Mouse (Mus musculus): Measurements from ENCODE around the gene Ifit1bl2. TPM values are rescaled to one million over a fixed set of nuclear protein-coding genes. Genes with fewer than 3 reads are reported as not detected.

The Ifit1bl2 gene
- polyA plus RNA-seq, 1 experiment from 2014 or later, result 7.3 TPM

- WGBS, result 89% methylated on average over 5 of the region's 5 CpGs
- no peak for ATAC-seq
Measured at GRCm38 (mm10) chr19:34573650-34574049, 66.9 kb downstream of the Ifit1bl2 start.

GRCm38 (mm10) chr19:34571080-34571479, 69.5 kb downstream of the Ifit1bl2 start:
- no peaks in the 10 kb centered on the region for H3K9me3 ChIP-seq
- no peaks in the 10 kb centered on the region for H3K27me3 ChIP-seq (replicated peaks)
- ATAC-seq, result no peak
- no peaks in the 10 kb centered on the region for H3K36me3 ChIP-seq
- no peak overlapping the region for H3K4me3 ChIP-seq (replicated peaks)
- WGBS, result 88% methylated on average over 1 of the region's 1 CpGs
- no peak overlapping the region for H3K27ac ChIP-seq
- H3K4me1 ChIP-seq (replicated peaks), result no peaks in the 10 kb centered on the region
- no peak overlapping the region for H3K4me2 ChIP-seq (replicated peaks)
- no peak overlapping the region for H3K9ac ChIP-seq

More at GRCm38 (mm10) chr19:34573650-34574049, 66.9 kb downstream of the Ifit1bl2 start:
- Histone ChIP-seq H3K36me3 (no peaks in the 10 kb centered on the region), H3K27me3 (replicated peaks) (no peaks in the 10 kb centered on the region), H3K9ac (no peak overlapping the region), H3K27ac (no peak overlapping the region), H3K9me3 (no peaks in the 10 kb centered on the region), H3K4me2 (replicated peaks) (no peak overlapping the region), H3K4me1 (replicated peaks) (no peaks in the 10 kb centered on the region), H3K4me3 (replicated peaks) (no peak overlapping the region)

DNA sequence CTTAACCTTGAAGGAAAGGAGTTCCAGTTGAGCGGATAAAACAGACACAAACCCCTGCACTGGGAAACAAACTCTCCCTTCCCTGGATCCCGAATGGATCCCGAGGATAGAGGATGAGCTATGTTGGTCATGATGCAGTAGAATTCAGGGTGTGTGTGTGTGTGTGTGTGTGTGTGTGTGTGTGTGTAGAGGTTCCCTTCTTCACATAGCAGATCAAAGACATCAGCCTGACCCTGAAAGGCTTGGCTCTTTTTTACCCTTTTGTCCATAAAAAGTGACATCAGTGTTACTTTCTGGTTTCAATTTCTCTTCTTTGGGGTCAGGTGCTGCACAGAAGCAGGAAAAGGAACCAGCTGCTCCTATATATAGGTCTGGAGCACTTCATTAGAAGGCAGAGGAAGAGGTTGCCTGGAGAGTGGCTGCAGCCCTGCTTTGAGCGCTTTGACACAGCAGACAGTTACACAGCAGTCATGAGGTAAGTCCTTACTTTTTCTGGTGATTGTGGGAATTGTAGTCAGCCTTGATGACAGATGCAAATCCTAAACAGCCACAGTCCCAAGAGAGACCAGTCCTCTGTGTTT, 70.6 kb downstream of the Ifit1bl2 start:
- no peak for ATAC-seq
- Histone ChIP-seq H3K4me2 (replicated peaks) (no peak overlapping the region), H3K4me3 (replicated peaks) (no peak overlapping the region), H3K27ac (no peak overlapping the region), H3K9ac (no peak overlapping the region), H3K36me3 (no peaks in the 10 kb centered on the region), H3K9me3 (no peaks in the 10 kb centered on the region), H3K27me3 (replicated peaks) (no peaks in the 10 kb centered on the region), H3K4me1 (replicated peaks) (no peaks in the 10 kb centered on the region)
- 61% methylated on average over 4 of the region's 4 CpGs for WGBS

DNA sequence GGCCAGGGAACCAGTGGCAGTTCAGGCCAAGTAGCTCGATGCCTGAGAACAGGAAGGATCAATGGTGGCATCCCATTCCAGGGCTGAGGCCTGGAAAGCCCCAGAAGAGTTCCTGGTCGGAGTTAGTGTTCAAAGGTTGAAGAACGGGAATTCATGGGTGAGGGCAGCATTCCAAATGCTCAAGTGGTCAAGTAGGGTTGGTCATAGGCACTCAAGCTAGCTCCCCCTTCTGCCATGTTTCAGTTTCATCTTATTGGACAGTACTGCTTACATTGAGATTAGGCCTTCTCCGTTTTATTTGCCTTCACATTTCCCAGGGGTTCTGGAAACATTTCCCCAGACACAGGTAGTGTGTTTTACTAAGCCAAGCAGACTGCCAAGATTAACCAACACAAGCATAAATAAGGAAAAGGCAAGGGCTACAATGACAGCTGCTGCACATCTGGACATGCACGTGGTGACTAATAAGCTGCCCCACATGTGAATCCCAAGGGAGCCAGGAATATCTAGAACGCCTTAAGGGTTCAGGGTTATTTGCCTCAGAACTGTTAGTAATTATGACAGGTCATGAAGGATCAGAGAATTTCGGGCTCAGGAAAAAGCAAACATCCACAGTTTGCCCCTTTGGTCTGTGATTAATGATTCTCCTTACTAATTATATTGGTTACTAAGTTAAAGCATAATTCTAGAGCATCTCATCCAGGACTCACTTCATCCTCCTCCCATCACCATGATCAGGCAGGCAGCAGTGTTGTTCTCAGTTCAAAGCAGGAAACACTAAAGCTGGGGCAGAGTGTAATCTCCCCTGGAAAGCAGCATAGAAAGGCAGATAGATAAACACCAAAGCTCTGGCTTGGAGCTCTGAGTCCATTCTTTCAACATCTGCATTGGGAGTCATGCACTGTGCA, 71.3 kb downstream of the Ifit1bl2 start:
- no peaks in the 10 kb centered on the region for H3K36me3 ChIP-seq
- 50% methylated on average over 7 of the region's 7 CpGs for WGBS
- ATAC-seq, result no peak
- no peak overlapping the region for H3K27ac ChIP-seq
- H3K9ac ChIP-seq, result no peak overlapping the region
- no peaks in the 10 kb centered on the region for H3K27me3 ChIP-seq (replicated peaks)
- H3K4me1 ChIP-seq (replicated peaks), result no peaks in the 10 kb centered on the region
- no peak overlapping the region for H3K4me3 ChIP-seq (replicated peaks)
- no peak overlapping the region for H3K4me2 ChIP-seq (replicated peaks)
- H3K9me3 ChIP-seq, result no peaks in the 10 kb centered on the region

Other genes starting within 250 kb of the Ifit1bl2 start
- gene Ch25h, start 165.6 kb downstream of the Ifit1bl2 start, polyA plus RNA-seq (2015; fragmentation: Nextera tagmentation; extraction: Ambion mirVana), result 3.2 and 4.2 TPM in 2 replicates
- gene Lipa, start 113.3 kb downstream of the Ifit1bl2 start, polyA plus RNA-seq (2015; fragmentation: Nextera tagmentation; extraction: Ambion mirVana), result 30.7 and 34.9 TPM in 2 replicates
- 6.3 and 6.7 TPM in 2 replicates for gene Ifit2, start 90.0 kb downstream of the Ifit1bl2 start, polyA plus RNA-seq (2015; fragmentation: Nextera tagmentation; extraction: Ambion mirVana)
- 0.81 and 1.5 TPM in 2 replicates for gene Ifit3, start 57.2 kb downstream of the Ifit1bl2 start, polyA plus RNA-seq (2015; fragmentation: Nextera tagmentation; extraction: Ambion mirVana)
- 0.53 and 0.59 TPM in 2 replicates for gene Ifit1bl1, start 38.8 kb downstream of the Ifit1bl2 start, polyA plus RNA-seq (2015; fragmentation: Nextera tagmentation; extraction: Ambion mirVana)
- gene Ifit3b, start 32.8 kb downstream of the Ifit1bl2 start, polyA plus RNA-seq (2015; fragmentation: Nextera tagmentation; extraction: Ambion mirVana), result 0.23 and 0.29 TPM in 2 replicates
- gene Ifit1, start 128 bp upstream of the Ifit1bl2 start, polyA plus RNA-seq (2015; fragmentation: Nextera tagmentation; extraction: Ambion mirVana), result 7.9 and 9.1 TPM in 2 replicates
- gene Slc16a12, start 106.5 kb upstream of the Ifit1bl2 start, polyA plus RNA-seq (2015; fragmentation: Nextera tagmentation; extraction: Ambion mirVana), result 6.9 and 8.5 TPM in 2 replicates
- 9.0 and 9.2 TPM in 2 replicates for gene Pank1, start 238.7 kb upstream of the Ifit1bl2 start, polyA plus RNA-seq (2015; fragmentation: Nextera tagmentation; extraction: Ambion mirVana)

All from intestine, embryonic 15.5 days (tissue).